Mouse (Mus musculus): ENCODE measurements around the gene Siah2.

Siah2 gene

GRCm38 (mm10) chr3:58691997-58692721 lies at the start of gene Siah2:
Gene Siah2 (minus strand): TSS chr3:58692400.
- peak; percentile 92 for DNase-seq

GRCm38 (mm10) chr3:58739536-58739935 lies 47.3 kb upstream of the Siah2 start:
- no peak for DNase-seq

- no peak for DNase-seq
These were observed 46.3 kb upstream of the Siah2 start for GRCm38 (mm10) chr3:58738346-58739089.

GRCm38 (mm10) chr3:58731520-58731919 lies 39.3 kb upstream of the Siah2 start:
- DNase-seq = no peak

GRCm38 (mm10) chr3:58730580-58730979 lies 38.4 kb upstream of the Siah2 start:
- DNase-seq = no peak

- DNase-seq = no peak
These were observed 37.3 kb upstream of the Siah2 start for GRCm38 (mm10) chr3:58729549-58729948.

- DNase-seq = no peak
These were observed 35.4 kb upstream of the Siah2 start for GRCm38 (mm10) chr3:58727601-58728000.

GRCm38 (mm10) chr3:58727012-58727411 lies 34.8 kb upstream of the Siah2 start:
- peak; percentile 81 for DNase-seq

- DNase-seq = no peak
These were observed 34.2 kb upstream of the Siah2 start for GRCm38 (mm10) chr3:58726374-58726773.

GRCm38 (mm10) chr3:58724815-58725214 lies 32.6 kb upstream of the Siah2 start:
- DNase-seq = no peak

GRCm38 (mm10) chr3:58723656-58724055 lies 31.5 kb upstream of the Siah2 start:
- no peak for DNase-seq

GRCm38 (mm10) chr3:58719461-58720230 lies 27.4 kb upstream of the Siah2 start:
- no peak for DNase-seq

- DNase-seq = no peak
These were observed 24.5 kb upstream of the Siah2 start for GRCm38 (mm10) chr3:58716705-58717104.

GRCm38 (mm10) chr3:58714767-58715166 lies 22.6 kb upstream of the Siah2 start:
- no peak for DNase-seq

GRCm38 (mm10) chr3:58714034-58714433 lies 21.8 kb upstream of the Siah2 start:
- DNase-seq = no peak

- no peak for DNase-seq
These were observed 21.0 kb upstream of the Siah2 start for GRCm38 (mm10) chr3:58713191-58713590.

- DNase-seq = no peak
These were observed 12.3 kb upstream of the Siah2 start for GRCm38 (mm10) chr3:58704547-58704946.

GRCm38 (mm10) chr3:58703748-58704147 lies 11.5 kb upstream of the Siah2 start:
- DNase-seq = no peak

GRCm38 (mm10) chr3:58702329-58702728 lies 10.1 kb upstream of the Siah2 start:
- DNase-seq = no peak

- DNase-seq = no peak
These were observed 9.2 kb upstream of the Siah2 start for GRCm38 (mm10) chr3:58701441-58701840.

- no peak for DNase-seq
These were observed 5.7 kb upstream of the Siah2 start for GRCm38 (mm10) chr3:58697926-58698325.

- DNase-seq = no peak
These were observed 4.6 kb upstream of the Siah2 start for GRCm38 (mm10) chr3:58696806-58697205.

GRCm38 (mm10) chr3:58695507-58695906 lies 3.3 kb upstream of the Siah2 start:
- DNase-seq = no peak

- no peak for DNase-seq
These were observed 2.8 kb upstream of the Siah2 start for GRCm38 (mm10) chr3:58695044-58695443.
